Mouse (Mus musculus) kidney, adult 9 months (tissue): ENCODE measurements around the gene Myh13.

Experiments used
- DNase-seq: peaks from one replicate; pipeline ENCODE4 v3.0.0; 2022

The Myh13 gene

DNA sequence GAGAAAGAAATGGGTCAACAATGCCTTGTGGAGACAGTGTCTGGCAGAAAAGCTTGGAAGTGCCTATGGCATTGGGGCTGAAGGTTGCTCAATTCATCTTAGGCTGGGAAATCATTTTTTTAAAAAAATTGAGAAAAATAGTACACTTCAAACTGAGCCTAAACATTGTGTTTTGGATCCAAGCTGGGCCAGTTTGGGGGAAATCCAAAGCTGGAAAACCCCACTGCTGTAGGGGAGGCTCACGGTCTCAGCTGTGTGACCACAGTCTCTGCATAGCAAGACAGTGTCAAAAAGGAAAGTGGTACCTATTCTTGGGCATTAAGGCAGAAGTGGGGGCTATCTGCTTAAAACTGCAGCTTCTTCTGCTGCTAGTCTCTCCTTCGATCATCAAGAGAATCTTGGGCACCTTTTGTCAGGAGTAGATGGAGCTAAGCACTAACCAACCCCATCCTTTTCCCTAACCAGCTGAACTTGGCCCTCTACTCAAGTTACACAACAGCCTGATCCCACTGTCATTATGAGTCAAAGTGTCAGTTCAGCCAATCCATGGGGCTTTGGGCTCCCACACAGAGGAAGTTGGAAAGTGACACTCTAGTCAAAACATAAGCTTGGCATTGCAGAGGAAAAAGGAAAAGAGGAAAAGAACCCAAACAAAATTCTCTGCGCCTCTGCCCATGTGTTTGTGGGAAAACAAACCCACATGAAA is 69.4 kb downstream of the Myh13 start:
- no peak for DNase-seq

- DNase-seq = no peak
Observed at GRCm38 (mm10) chr11:67392369-67392768, 70.9 kb downstream of the Myh13 start.

- no peak for DNase-seq
Observed at GRCm38 (mm10) chr11:67400956-67401355, 79.5 kb downstream of the Myh13 start.

DNA sequence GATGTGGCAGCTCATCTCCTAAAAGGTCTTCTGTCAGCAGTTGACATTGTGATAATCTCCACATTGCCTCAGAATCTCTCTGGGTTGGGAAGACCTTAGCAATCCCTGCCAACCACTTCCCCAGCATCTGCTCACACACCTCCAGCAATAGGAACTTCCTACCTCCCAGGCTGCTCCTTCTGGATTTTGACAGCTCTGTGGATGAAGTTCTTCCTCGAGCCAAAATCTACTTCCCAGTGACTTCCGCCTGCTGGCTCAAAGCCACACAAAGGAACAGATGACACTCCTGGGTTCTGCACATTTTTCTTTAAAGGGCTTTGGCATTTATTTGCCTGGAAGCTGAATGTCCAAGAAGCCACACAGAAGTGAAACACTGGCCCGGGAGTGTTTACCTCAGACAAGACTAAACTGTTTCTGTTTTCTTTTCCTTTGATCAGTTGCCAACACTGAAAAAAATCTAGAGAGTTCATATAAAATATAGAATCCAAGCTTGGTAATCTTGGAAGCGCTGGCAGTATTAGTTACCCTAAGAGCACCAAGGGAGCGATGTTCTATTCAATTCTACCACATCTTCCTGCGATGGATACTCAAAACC is 93.0 kb downstream of the Myh13 start:
- DNase-seq = peak; percentile 32
